Comparison of ENCODE assay signal across 8 mouse cellular contexts in the genomic region with DNA sequence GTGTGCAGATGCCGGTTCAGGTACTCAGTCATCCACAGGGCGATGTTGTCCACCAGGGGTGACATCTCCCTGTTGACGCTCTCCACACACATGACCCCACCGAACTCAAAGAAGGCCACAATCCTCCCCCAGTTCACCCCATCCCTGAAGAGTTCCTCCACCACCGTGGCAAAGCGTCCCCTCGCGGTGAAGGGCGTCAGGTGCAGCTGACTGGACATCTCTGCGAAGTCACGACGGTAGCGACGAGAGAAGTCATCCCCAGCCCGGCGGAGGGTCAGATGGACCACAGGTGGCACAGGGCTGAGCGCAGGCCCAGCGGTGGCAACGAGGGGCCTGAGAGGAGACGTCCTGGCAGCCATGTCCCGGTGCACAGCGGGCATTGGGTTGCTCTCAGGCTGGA. TPM values are rescaled to one million over a fixed set of nuclear protein-coding genes. Genes with fewer than 3 reads are reported as not detected.
DNase-seq lines count a peak whose midpoint lies in the region; ATAC-seq lines count a peak whose summit lies in the region.

No protein-coding gene starts in this region.

- WGBS in hindbrain, embryonic 15.5 days, result 8% methylated on average over 22 of the region's 22 CpGs
- 12% methylated on average over 22 of the region's 22 CpGs for WGBS in limb, embryonic 10.5 days

- peak overlapping the region; percentile 97 for H3K9ac ChIP-seq in hindbrain, embryonic 15.5 days

- peak; percentile 81 for DNase-seq in T-cell, adult 2 months (ENCODE audit: low spot score)
- DNase-seq in cerebellum, postnatal 14 days, result peak; percentile 72 to 88
- peak; percentile 65 for DNase-seq in gastrocnemius, postnatal 10 days
- peak; percentile 57 for DNase-seq in limb, embryonic 10.5 days (ENCODE audit: low spot score)
- DNase-seq in right cerebral cortex, adult 2 months (ENCODE audit: low spot score in 2 of 2), result peak; percentile 47 to 64
- DNase-seq in urinary bladder, postnatal 25 days (ENCODE audit: low spot score), result peak; percentile 27

- no peaks in the 10 kb centered on the region for H3K36me3 ChIP-seq in hindbrain, embryonic 15.5 days
- no peaks in the 10 kb centered on the region for H3K36me3 ChIP-seq in limb, embryonic 10.5 days

- no peak for ATAC-seq in hindbrain, embryonic 15.5 days (ENCODE audit: low FRiP score, low read depth)
- ATAC-seq in megakaryocyte-erythroid progenitor cell, adult 5-6 weeks (replicated peaks; ENCODE audit: low FRiP score, low TSS enrichment, poor library complexity, severe bottlenecking), result peak; percentile 28

- peak overlapping the region; percentile 99 for H3K4me2 ChIP-seq in hindbrain, embryonic 15.5 days

- no peak overlapping the region for H3K27ac ChIP-seq in hindbrain, embryonic 15.5 days (replicated peaks)
- peak overlapping the region; percentile 34; the same call in 1 of the 2 replicates for H3K27ac ChIP-seq in limb, embryonic 10.5 days

- H3K27me3 ChIP-seq in hindbrain, embryonic 15.5 days, result 0 out of 2 replicates have a peak, but pooled peaks cover 3% of the 10 kb centered on the region
- no peaks in the 10 kb centered on the region for H3K27me3 ChIP-seq in limb, embryonic 10.5 days (ENCODE audit: low read depth, poor library complexity, severe bottlenecking)

- H3K9me3 ChIP-seq in hindbrain, embryonic 15.5 days, result no peaks in the 10 kb centered on the region
- no peaks in the 10 kb centered on the region for H3K9me3 ChIP-seq in limb, embryonic 10.5 days (replicated peaks)

- H3K4me1 ChIP-seq in hindbrain, embryonic 15.5 days (replicated peaks), result peaks cover 32% of the 10 kb centered on the region
- peaks cover 30% of the 10 kb centered on the region for H3K4me1 ChIP-seq in limb, embryonic 10.5 days

- peak overlapping the region; percentile 70 for H3K4me3 ChIP-seq in hindbrain, embryonic 15.5 days
- peak overlapping the region; percentile 83 for H3K4me3 ChIP-seq in limb, embryonic 10.5 days

RNA-seq across cellular contexts. Expression of gene Bcl2, which starts 1.7 kb away (rescaled TPM):
- total RNA-seq in gastrocnemius, postnatal 10 days (2021), result 1 to 10 TPM; 4.6 to 6.7 TPM
- 15.9 and 18.4 TPM in 2 replicates for polyA plus RNA-seq in hindbrain, embryonic 15.5 days (2015; fragmentation: Nextera tagmentation; extraction: Ambion mirVana)
- 8.9 and 11.7 TPM in 2 replicates for polyA plus RNA-seq in limb, embryonic 10.5 days (2016; fragmentation: Nextera tagmentation; extraction: Ambion mirVana)
- total RNA-seq in megakaryocyte-erythroid progenitor cell, adult 5-6 weeks (2014; fragmentation: Nextera tagmentation), result 4.8 and 15.0 TPM in 2 replicates
- 12.1 and 14.5 TPM in 2 replicates for total RNA-seq in megakaryocyte-erythroid progenitor cell, adult 5-6 weeks (2017)

RNA-seq across cellular contexts. Expression of gene Kdsr, which starts 47.2 kb away (rescaled TPM):
- total RNA-seq in gastrocnemius, postnatal 10 days (2021), result 1 to 10 TPM; 5.3 to 7.0 TPM
- polyA plus RNA-seq in hindbrain, embryonic 15.5 days (2015; fragmentation: Nextera tagmentation; extraction: Ambion mirVana), result 13.9 and 15.4 TPM in 2 replicates
- 9.3 and 10.2 TPM in 2 replicates for polyA plus RNA-seq in limb, embryonic 10.5 days (2016; fragmentation: Nextera tagmentation; extraction: Ambion mirVana)
- 9.4 and 10.2 TPM in 2 replicates for total RNA-seq in megakaryocyte-erythroid progenitor cell, adult 5-6 weeks (2014; fragmentation: Nextera tagmentation)
- 31.7 and 35.8 TPM in 2 replicates for total RNA-seq in megakaryocyte-erythroid progenitor cell, adult 5-6 weeks (2017)

Comparison
In these comparisons a context has a peak if more than half of its experiments do, and no peak if none do; other contexts are left out.
1. DNase-seq: peak in every context shown above with its lines; median percentile 81 in T-cell, adult 2 months; 80 in cerebellum, postnatal 14 days; 65 in gastrocnemius, postnatal 10 days; 57 in limb, embryonic 10.5 days; 56 in right cerebral cortex, adult 2 months; 27 in urinary bladder, postnatal 25 days.